Mouse (Mus musculus) heart, adult 2 months (tissue): ENCODE measurements at regions not wholly inside any gene's neighbourhood (a gene's known extent, or its start where the extent isn't known, plus 50 kb on each side); places are given as distances from the start of the nearest gene placed in this dataset.

Source experiments
- DNase-seq, 2 experiments: peaks; one replicate each; pipeline ENCODE4 v3.0.0; 2021
- H3K27ac ChIP-seq: fragments of 200-600 bp; 2 replicates; pipeline ENCODE4 v1.8.1; 2022
- H3K27me3 ChIP-seq: fragments of 200-500 bp; 2 replicates; pipeline ENCODE4 v1.6.1; 2012; ENCODE audit warnings: mild to moderate bottlenecking, low read length, inconsistent platforms, mixed read lengths; ENCODE audit not compliant: control insufficient read depth, insufficient read depth
- H3K36me3 ChIP-seq: fragments of 200-500 bp; 2 replicates; pipeline ENCODE4 v1.6.1; 2012; ENCODE audit warnings: low read length, inconsistent platforms; ENCODE audit not compliant: control insufficient read depth, insufficient read depth
- H3K4me1 ChIP-seq: fragments of 200-500 bp; 2 replicates; pipeline ENCODE4 v1.6.1; 2011; ENCODE audit warnings: low read length; ENCODE audit not compliant: control insufficient read depth, insufficient read depth
- H3K4me3 ChIP-seq: fragments of 200-600 bp; 2 replicates; pipeline ENCODE4 v1.8.1; 2022
- H3K79me2 ChIP-seq: fragments of 200-500 bp; replicated peaks from 2 replicates; pipeline ENCODE4 v1.6.1; 2012; ENCODE audit warnings: mild to moderate bottlenecking, inconsistent platforms, low read length, moderate library complexity, mixed read lengths; ENCODE audit not compliant: control insufficient read depth, insufficient read depth
- H3K9ac ChIP-seq: fragments of 200-500 bp; 2 replicates; pipeline ENCODE4 v1.6.1; 2012; ENCODE audit warnings: low read depth, mild to moderate bottlenecking, control low read depth, inconsistent platforms, low read length, mixed read lengths
- CTCF ChIP-seq: fragments of 200-600 bp; IDR thresholded peaks from 2 replicates; pipeline ENCODE4 v1.8.1; 2022; ENCODE audit warnings: antibody characterized with exemption, mild to moderate bottlenecking, moderate library complexity
- EP300 ChIP-seq: fragments of 200-500 bp; IDR thresholded peaks from 2 replicates; pipeline ENCODE4 v1.6.1; 2011; ENCODE audit warnings: low read depth, low read length, control low read depth; ENCODE audit not compliant: insufficient read depth
- POLR2A ChIP-seq: fragments of 200-500 bp; IDR thresholded peaks from 2 replicates; pipeline ENCODE4 v1.6.1; 2011; ENCODE audit warnings: mild to moderate bottlenecking, low read depth, low read length, control low read depth; ENCODE audit not compliant: insufficient read depth
- WGBS: fragments of 180-500 bp; shearing (Covaris S2); methylation state at CpG from one replicate; pipeline ENCODE4 v1.1.7; 2018; 5-methylcytosine and 5-hydroxymethylcytosine counted together
- intact Hi-C: fragments of 180-260 bp; cut with DNase I; formaldehyde crosslinking; loops from one replicate; pipeline ENCODE4 v1.15.1; 2025

- no peaks in the 10 kb centered on the region for H3K4me1 ChIP-seq
- H3K4me3 ChIP-seq: no peak overlapping the region
- H3K79me2 ChIP-seq: no peaks in the 10 kb centered on the region
- H3K27me3 ChIP-seq: no peaks in the 10 kb centered on the region
- intact Hi-C loops: no loop called here
- DNase-seq: no peak
- H3K9ac ChIP-seq: no peak overlapping the region
- TF ChIP-seq POLR2A (no peak), CTCF (no peak), EP300 (no peak)
- H3K27ac ChIP-seq: no peak overlapping the region
- no peaks in the 10 kb centered on the region for H3K36me3 ChIP-seq
- WGBS: 41% methylated on average over 4 of the region's 4 CpGs
These were observed 1051.4 kb downstream of the Slc22a22 start for GRCm38 (mm10) chr15:56425986-56426385.

GRCm38 (mm10) chr15:56420681-56421080, 1056.7 kb downstream of the Slc22a22 start:
- WGBS: 55% methylated on average over 1 of the region's 1 CpGs
- H3K4me3 ChIP-seq: no peak overlapping the region
- DNase-seq: no peak
- intact Hi-C loops: no loop called here
- no peaks in the 10 kb centered on the region for H3K27me3 ChIP-seq
- H3K4me1 ChIP-seq: no peaks in the 10 kb centered on the region
- no peak overlapping the region for H3K9ac ChIP-seq
- TF ChIP-seq EP300 (no peak), CTCF (no peak), POLR2A (no peak)
- no peaks in the 10 kb centered on the region for H3K36me3 ChIP-seq
- no peaks in the 10 kb centered on the region for H3K79me2 ChIP-seq
- no peak overlapping the region for H3K27ac ChIP-seq

GRCm38 (mm10) chr15:56391982-56392381, 1085.4 kb downstream of the Slc22a22 start:
- TF ChIP-seq EP300 (no peak), POLR2A (no peak), CTCF (no peak)
- Histone ChIP-seq H3K79me2 (no peaks in the 10 kb centered on the region), H3K4me1 (no peaks in the 10 kb centered on the region), H3K4me3 (no peak overlapping the region), H3K9ac (no peak overlapping the region), H3K36me3 (no peaks in the 10 kb centered on the region), H3K27ac (no peak overlapping the region), H3K27me3 (no peaks in the 10 kb centered on the region)
- no peak for DNase-seq
- intact Hi-C loops: no loop called here

DNA sequence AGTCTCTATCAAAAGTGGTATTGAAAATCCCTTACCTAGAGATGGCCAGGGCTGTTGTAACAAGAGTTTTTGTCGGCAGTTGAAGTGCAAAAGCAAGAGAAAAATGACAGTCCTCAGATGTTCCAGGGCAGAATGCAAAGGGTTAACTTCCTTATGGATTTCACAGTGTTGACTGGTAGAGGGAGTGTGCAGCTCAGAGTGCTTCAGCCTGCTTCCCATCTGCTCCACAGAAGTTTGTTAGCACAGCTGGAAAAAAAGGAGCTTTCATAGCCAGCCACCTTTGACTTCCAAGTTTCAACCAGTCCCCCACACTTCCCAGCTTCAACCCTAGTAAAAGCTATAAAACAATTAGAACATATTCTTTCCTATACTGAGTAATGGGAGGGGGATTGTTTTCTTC, 1098.9 kb downstream of the Slc22a22 start:
- H3K4me3 ChIP-seq: no peak overlapping the region
- DNase-seq: no peak
- H3K27ac ChIP-seq: no peak overlapping the region
- intact Hi-C loops: no loop called here
- H3K27me3 ChIP-seq: no peaks in the 10 kb centered on the region
- H3K36me3 ChIP-seq: no peaks in the 10 kb centered on the region
- no peak for TF ChIP-seq EP300
- no peak for TF ChIP-seq POLR2A
- no peak for TF ChIP-seq CTCF
- H3K79me2 ChIP-seq: no peaks in the 10 kb centered on the region
- H3K4me1 ChIP-seq: no peaks in the 10 kb centered on the region
- 59% methylated on average over 1 of the region's 1 CpGs for WGBS
- H3K9ac ChIP-seq: no peak overlapping the region

GRCm38 (mm10) chr15:56350903-56351302, 1126.5 kb downstream of the Slc22a22 start:
- DNase-seq: no peak
- Histone ChIP-seq H3K36me3 (no peaks in the 10 kb centered on the region), H3K79me2 (no peaks in the 10 kb centered on the region), H3K27ac (no peak overlapping the region), H3K9ac (no peak overlapping the region), H3K4me3 (no peak overlapping the region), H3K27me3 (no peaks in the 10 kb centered on the region), H3K4me1 (no peaks in the 10 kb centered on the region)
- intact Hi-C loops: no loop called here
- TF ChIP-seq EP300 (no peak), POLR2A (no peak), CTCF (no peak)
- 63% methylated on average over 5 of the region's 5 CpGs for WGBS

DNA sequence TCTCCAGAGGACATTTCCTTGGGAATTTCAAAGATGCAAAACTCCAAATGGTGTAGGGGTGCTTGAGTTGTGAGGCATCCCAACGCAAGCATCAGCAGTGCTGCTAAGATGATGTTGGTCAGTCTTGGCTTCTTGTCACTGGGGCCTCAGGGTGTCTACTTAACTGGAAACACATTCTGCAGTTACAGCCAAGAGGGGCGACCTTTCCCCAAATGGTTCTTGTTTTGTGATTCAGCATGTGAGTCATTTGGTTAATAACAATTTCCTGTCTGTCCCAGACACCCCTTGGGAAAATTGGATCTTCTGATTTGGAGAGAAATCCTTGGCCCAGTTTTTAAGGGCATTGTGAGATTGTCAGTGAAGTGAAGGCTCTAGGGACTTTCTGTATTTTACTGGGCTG, 1131.3 kb downstream of the Slc22a22 start:
- Histone ChIP-seq H3K79me2 (no peaks in the 10 kb centered on the region), H3K27me3 (no peaks in the 10 kb centered on the region), H3K27ac (no peak overlapping the region), H3K4me3 (no peak overlapping the region), H3K36me3 (no peaks in the 10 kb centered on the region), H3K4me1 (no peaks in the 10 kb centered on the region), H3K9ac (no peak overlapping the region)
- DNase-seq: no peak
- WGBS: 37% methylated on average over 2 of the region's 2 CpGs
- TF ChIP-seq POLR2A (no peak), CTCF (no peak), EP300 (no peak)
- intact Hi-C loops: no loop called here

- H3K4me1 ChIP-seq: no peaks in the 10 kb centered on the region
- no peaks in the 10 kb centered on the region for H3K79me2 ChIP-seq
- no peak overlapping the region for H3K4me3 ChIP-seq
- WGBS: 82% methylated on average over 2 of the region's 2 CpGs
- no peak overlapping the region for H3K27ac ChIP-seq
- DNase-seq: no peak
- intact Hi-C loops: loop anchor here (5.0 kb wide), 1 partner anchor 397 kb away; no protein-coding TSS in a partner anchor
- no peak overlapping the region for H3K9ac ChIP-seq
- no peaks in the 10 kb centered on the region for H3K36me3 ChIP-seq
- H3K27me3 ChIP-seq: no peaks in the 10 kb centered on the region
- no peak for TF ChIP-seq EP300
- TF ChIP-seq POLR2A: no peak
- TF ChIP-seq CTCF: no peak
These were observed 1132.5 kb downstream of the Slc22a22 start for GRCm38 (mm10) chr15:56344973-56345372.
